Mouse (Mus musculus): Measurements from ENCODE around the gene Kifc3. TPM values are rescaled to one million over a fixed set of nuclear protein-coding genes. Genes with fewer than 3 reads are reported as not detected.
A peak's percentile ranks its signal among the peaks of the same experiment; 100 is the strongest.
"Not testable (repeated sequence)": the region's sequence is repeated elsewhere in the genome, so short reads cannot be mapped to it uniquely, and the experiment has no call there.

The Kifc3 gene
- polyA plus RNA-seq, 1 experiment from 2014 or later, result 7.3 TPM

GRCm38 (mm10) chr8:95176985-95177384 lies 25.6 kb downstream of the Kifc3 start:
- 84% methylated on average over 6 of the region's 6 CpGs for WGBS
- H3K27me3 ChIP-seq (ENCODE audit: control insufficient read depth, insufficient read depth, low read length), result no peaks in the 10 kb centered on the region
- H3K27ac ChIP-seq (replicated peaks; ENCODE audit: low read depth, low read length), result no peak overlapping the region
- H3K9ac ChIP-seq (ENCODE audit: low read length), result no peak overlapping the region
- no peak overlapping the region for H3K4me3 ChIP-seq (ENCODE audit: low read depth, low read length)
- H3K4me2 ChIP-seq (ENCODE audit: low read depth, severe bottlenecking), result no peak overlapping the region
- no peaks in the 10 kb centered on the region for H3K9me3 ChIP-seq (ENCODE audit: control insufficient read depth, low read length)
- DNase-seq (ENCODE audit: low spot score), result no peak
- H3K36me3 ChIP-seq (ENCODE audit: control insufficient read depth, insufficient read depth, low read length), result no peaks in the 10 kb centered on the region
- H3K4me1 ChIP-seq (ENCODE audit: control insufficient read depth, insufficient read depth, low read length), result peaks cover 2% of the 10 kb centered on the region; the same call in 1 of the 2 replicates
- no peak for ATAC-seq (ENCODE audit: insufficient number of reproducible peaks, low FRiP score, low TSS enrichment, low read depth)

DNA sequence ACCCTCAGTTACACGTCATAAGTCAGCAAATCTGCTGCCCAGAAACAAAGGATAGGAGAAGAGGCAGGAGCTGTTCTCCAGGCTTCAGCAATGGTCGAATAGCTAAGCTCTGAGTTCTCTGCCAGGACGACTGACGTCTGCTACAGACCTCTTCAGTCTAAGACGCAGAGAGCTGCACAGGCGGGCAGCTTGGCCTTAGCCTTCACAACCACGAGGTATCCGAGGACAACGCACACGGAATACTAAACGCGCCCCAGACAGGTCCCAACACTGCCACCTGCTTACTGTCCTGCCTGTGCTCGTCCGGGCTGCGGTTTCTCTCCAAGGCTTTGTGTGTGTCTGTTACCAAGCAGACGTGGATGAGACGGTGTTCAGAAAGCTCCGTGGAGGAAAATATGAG lies 26.8 kb downstream of the Kifc3 start:
- no peak overlapping the region for H3K4me2 ChIP-seq (ENCODE audit: low read depth, severe bottlenecking)
- 71% methylated on average over 18 of the region's 18 CpGs for WGBS
- no peaks in the 10 kb centered on the region for H3K27me3 ChIP-seq (ENCODE audit: control insufficient read depth, insufficient read depth, low read length)
- ATAC-seq (ENCODE audit: insufficient number of reproducible peaks, low FRiP score, low TSS enrichment, low read depth) (no peak), DNase-seq (ENCODE audit: low spot score) (no peak)
- no peaks in the 10 kb centered on the region for H3K4me1 ChIP-seq (ENCODE audit: control insufficient read depth, insufficient read depth, low read length)
- no peaks in the 10 kb centered on the region for H3K9me3 ChIP-seq (ENCODE audit: control insufficient read depth, low read length)
- no peak overlapping the region for H3K27ac ChIP-seq (replicated peaks; ENCODE audit: low read depth, low read length)
- H3K4me3 ChIP-seq (ENCODE audit: low read depth, low read length), result no peak overlapping the region
- H3K36me3 ChIP-seq (ENCODE audit: control insufficient read depth, insufficient read depth, low read length), result no peaks in the 10 kb centered on the region
- H3K9ac ChIP-seq (ENCODE audit: low read length), result no peak overlapping the region

GRCm38 (mm10) chr8:95175306-95175705 lies 27.3 kb downstream of the Kifc3 start:
- no peak for ATAC-seq (ENCODE audit: insufficient number of reproducible peaks, low FRiP score, low TSS enrichment, low read depth)
- no peak overlapping the region for H3K27ac ChIP-seq (replicated peaks; ENCODE audit: low read depth, low read length)
- 74% methylated on average over 5 of the region's 5 CpGs for WGBS

GRCm38 (mm10) chr8:95172433-95172832 lies 30.2 kb downstream of the Kifc3 start:
- H3K27me3 ChIP-seq (ENCODE audit: control insufficient read depth, insufficient read depth, low read length), result no peaks in the 10 kb centered on the region
- H3K4me2 ChIP-seq (ENCODE audit: low read depth, severe bottlenecking), result no peak overlapping the region
- 81% methylated on average over 5 of the region's 5 CpGs for WGBS
- H3K9ac ChIP-seq (ENCODE audit: low read length), result no peak overlapping the region
- 0 out of 2 replicates have a peak, but pooled peaks cover 3% of the 10 kb centered on the region for H3K4me1 ChIP-seq (ENCODE audit: control insufficient read depth, insufficient read depth, low read length)
- no peaks in the 10 kb centered on the region for H3K9me3 ChIP-seq (ENCODE audit: control insufficient read depth, low read length)
- no peak overlapping the region for H3K4me3 ChIP-seq (ENCODE audit: low read depth, low read length)
- DNase-seq (ENCODE audit: low spot score), result no peak
- no peaks in the 10 kb centered on the region for H3K36me3 ChIP-seq (ENCODE audit: control insufficient read depth, insufficient read depth, low read length)
- no peak overlapping the region for H3K27ac ChIP-seq (replicated peaks; ENCODE audit: low read depth, low read length)
- ATAC-seq (ENCODE audit: insufficient number of reproducible peaks, low FRiP score, low TSS enrichment, low read depth), result no peak

More at GRCm38 (mm10) chr8:95175306-95175705, 27.3 kb downstream of the Kifc3 start:
- no peaks in the 10 kb centered on the region for H3K4me1 ChIP-seq (ENCODE audit: control insufficient read depth, insufficient read depth, low read length)
- no peaks in the 10 kb centered on the region for H3K27me3 ChIP-seq (ENCODE audit: control insufficient read depth, insufficient read depth, low read length)
- H3K4me2 ChIP-seq (ENCODE audit: low read depth, severe bottlenecking), result no peak overlapping the region
- no peak overlapping the region for H3K4me3 ChIP-seq (ENCODE audit: low read depth, low read length)
- no peak for DNase-seq (ENCODE audit: low spot score)
- H3K9me3 ChIP-seq (ENCODE audit: control insufficient read depth, low read length), result no peaks in the 10 kb centered on the region
- H3K9ac ChIP-seq (ENCODE audit: low read length), result no peak overlapping the region
- H3K36me3 ChIP-seq (ENCODE audit: control insufficient read depth, insufficient read depth, low read length), result no peaks in the 10 kb centered on the region

DNA sequence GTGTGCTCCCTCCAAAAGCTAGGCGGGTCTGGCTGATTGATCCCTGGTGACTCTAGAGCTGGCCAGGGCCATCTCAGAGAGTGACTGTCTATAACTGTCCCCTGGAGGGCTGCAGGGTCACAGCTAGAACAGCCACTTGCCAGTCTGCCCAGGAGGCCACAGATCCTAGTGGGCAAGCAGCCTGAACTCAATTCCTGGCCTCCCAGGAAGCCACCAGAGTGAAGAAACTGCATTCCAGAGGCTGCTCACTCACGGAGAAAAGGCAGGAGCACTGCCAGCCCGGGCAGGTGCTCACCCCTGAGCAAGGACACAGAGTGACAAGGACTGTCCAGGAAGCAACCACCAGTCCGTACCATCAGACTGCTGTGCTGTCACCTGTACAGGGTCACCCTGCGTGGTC lies 34.9 kb downstream of the Kifc3 start:
- DNase-seq (ENCODE audit: low spot score) (no peak), ATAC-seq (ENCODE audit: insufficient number of reproducible peaks, low FRiP score, low TSS enrichment, low read depth) (no peak)
- Histone ChIP-seq H3K9ac (ENCODE audit: low read length) (no peak overlapping the region), H3K4me2 (ENCODE audit: low read depth, severe bottlenecking) (no peak overlapping the region), H3K36me3 (ENCODE audit: control insufficient read depth, insufficient read depth, low read length) (no peaks in the 10 kb centered on the region), H3K4me3 (ENCODE audit: low read depth, low read length) (no peak overlapping the region), H3K9me3 (ENCODE audit: control insufficient read depth, low read length) (no peaks in the 10 kb centered on the region), H3K4me1 (ENCODE audit: control insufficient read depth, insufficient read depth, low read length) (peaks cover 14% of the 10 kb centered on the region; the same call in 1 of the 2 replicates), H3K27me3 (ENCODE audit: control insufficient read depth, insufficient read depth, low read length) (no peaks in the 10 kb centered on the region), H3K27ac (replicated peaks; ENCODE audit: low read depth, low read length) (no peak overlapping the region)
- 75% methylated on average over 5 of the region's 5 CpGs for WGBS

GRCm38 (mm10) chr8:95166400-95166799 lies 36.2 kb downstream of the Kifc3 start:
- no peak for DNase-seq (ENCODE audit: low spot score)
- 88% methylated on average over 7 of the region's 7 CpGs for WGBS
- ATAC-seq (ENCODE audit: insufficient number of reproducible peaks, low FRiP score, low TSS enrichment, low read depth), result no peak
- Histone ChIP-seq H3K27ac (replicated peaks; ENCODE audit: low read depth, low read length) (no peak overlapping the region), H3K4me3 (ENCODE audit: low read depth, low read length) (no peak overlapping the region), H3K4me2 (ENCODE audit: low read depth, severe bottlenecking) (no peak overlapping the region), H3K36me3 (ENCODE audit: control insufficient read depth, insufficient read depth, low read length) (no peaks in the 10 kb centered on the region), H3K9ac (ENCODE audit: low read length) (no peak overlapping the region), H3K9me3 (ENCODE audit: control insufficient read depth, low read length) (no peaks in the 10 kb centered on the region), H3K27me3 (ENCODE audit: control insufficient read depth, insufficient read depth, low read length) (no peaks in the 10 kb centered on the region), H3K4me1 (ENCODE audit: control insufficient read depth, insufficient read depth, low read length) (peaks cover 14% of the 10 kb centered on the region; the same call in 1 of the 2 replicates)

DNA sequence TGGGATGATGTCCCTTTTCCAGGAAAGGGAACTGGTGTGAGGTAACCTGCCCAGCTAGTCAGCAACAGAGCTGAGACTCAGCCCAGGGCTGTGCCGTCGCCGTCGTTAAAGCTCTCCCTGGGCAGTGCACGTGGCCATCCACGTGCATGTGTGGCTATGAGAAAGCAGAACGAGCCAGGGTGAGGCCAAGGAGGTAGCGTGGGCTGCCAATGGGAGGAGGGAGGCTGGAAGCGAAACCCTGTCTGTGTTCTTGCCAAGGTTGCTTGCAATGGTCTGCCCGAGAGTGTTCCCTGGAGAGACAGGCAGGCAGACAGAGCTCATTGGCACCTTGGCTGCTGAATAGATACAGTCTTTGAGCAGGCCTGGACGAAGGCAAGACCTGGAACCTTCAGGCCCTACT lies 36.7 kb downstream of the Kifc3 start:
- Histone ChIP-seq H3K4me2 (ENCODE audit: low read depth, severe bottlenecking) (no peak overlapping the region), H3K9ac (ENCODE audit: low read length) (no peak overlapping the region), H3K36me3 (ENCODE audit: control insufficient read depth, insufficient read depth, low read length) (no peaks in the 10 kb centered on the region), H3K4me1 (ENCODE audit: control insufficient read depth, insufficient read depth, low read length) (peaks cover 14% of the 10 kb centered on the region; the same call in 1 of the 2 replicates), H3K9me3 (ENCODE audit: control insufficient read depth, low read length) (no peaks in the 10 kb centered on the region), H3K27me3 (ENCODE audit: control insufficient read depth, insufficient read depth, low read length) (no peaks in the 10 kb centered on the region), H3K27ac (replicated peaks; ENCODE audit: low read depth, low read length) (no peak overlapping the region), H3K4me3 (ENCODE audit: low read depth, low read length) (no peak overlapping the region)
- 68% methylated on average over 11 of the region's 11 CpGs for WGBS
- no peak for DNase-seq (ENCODE audit: low spot score)
- ATAC-seq (ENCODE audit: insufficient number of reproducible peaks, low FRiP score, low TSS enrichment, low read depth), result no peak

GRCm38 (mm10) chr8:95164469-95164868 lies 38.1 kb downstream of the Kifc3 start:
- H3K4me1 ChIP-seq (ENCODE audit: control insufficient read depth, insufficient read depth, low read length), result peaks cover 11% of the 10 kb centered on the region; the same call in 1 of the 2 replicates
- H3K4me2 ChIP-seq (ENCODE audit: low read depth, severe bottlenecking), result no peak overlapping the region
- 28% methylated on average over 7 of the region's 7 CpGs for WGBS
- ATAC-seq (ENCODE audit: insufficient number of reproducible peaks, low FRiP score, low TSS enrichment, low read depth) (peak; percentile 61; the same call in 1 of the 2 replicates), DNase-seq (ENCODE audit: low spot score) (peak; percentile 56)
- no peaks in the 10 kb centered on the region for H3K9me3 ChIP-seq (ENCODE audit: control insufficient read depth, low read length)
- no peak overlapping the region for H3K4me3 ChIP-seq (ENCODE audit: low read depth, low read length)
- H3K27me3 ChIP-seq (ENCODE audit: control insufficient read depth, insufficient read depth, low read length), result no peaks in the 10 kb centered on the region
- H3K36me3 ChIP-seq (ENCODE audit: control insufficient read depth, insufficient read depth, low read length), result no peaks in the 10 kb centered on the region
- no peak overlapping the region for H3K9ac ChIP-seq (ENCODE audit: low read length)
- peak overlapping the region; percentile 70; the same call in 1 of the 2 replicates for H3K27ac ChIP-seq (replicated peaks; ENCODE audit: low read depth, low read length)

DNA sequence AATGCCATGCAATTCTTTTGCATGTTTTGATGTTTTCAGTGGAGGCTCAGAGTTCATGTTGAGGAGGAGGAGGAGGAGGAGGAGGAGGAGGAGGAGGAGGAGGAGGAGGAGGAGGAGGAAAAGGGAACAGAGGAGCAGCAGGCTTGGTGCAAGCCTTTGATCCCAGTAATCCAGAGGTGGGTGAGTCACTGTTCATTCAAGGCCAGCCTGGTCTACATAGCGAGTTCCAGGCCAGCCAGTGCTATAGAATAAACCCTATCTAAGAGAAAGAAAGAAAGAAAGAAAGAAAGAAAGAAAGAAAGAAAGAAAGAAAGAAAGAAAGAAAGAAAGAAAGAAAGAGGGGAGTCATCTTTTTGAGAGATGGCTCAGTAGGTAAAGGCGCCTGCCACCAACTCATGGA lies 38.6 kb downstream of the Kifc3 start:
- WGBS, result 79% methylated on average over 2 of the region's 2 CpGs
- not testable (repeated sequence) for H3K9me3 ChIP-seq (ENCODE audit: control insufficient read depth, low read length); H3K9ac ChIP-seq (ENCODE audit: low read length); DNase-seq (ENCODE audit: low spot score); H3K4me2 ChIP-seq (ENCODE audit: low read depth, severe bottlenecking); H3K36me3 ChIP-seq (ENCODE audit: control insufficient read depth, insufficient read depth, low read length); H3K4me3 ChIP-seq (ENCODE audit: low read depth, low read length); ATAC-seq (ENCODE audit: insufficient number of reproducible peaks, low FRiP score, low TSS enrichment, low read depth); H3K27me3 ChIP-seq (ENCODE audit: control insufficient read depth, insufficient read depth, low read length); H3K27ac ChIP-seq (replicated peaks; ENCODE audit: low read depth, low read length)
- peaks cover 11% of the 10 kb centered on the region; the same call in 1 of the 2 replicates for H3K4me1 ChIP-seq (ENCODE audit: control insufficient read depth, insufficient read depth, low read length)

Measured in limb, embryonic 11.5 days (tissue).